Mouse (Mus musculus) fat pad, adult 2 months (tissue): ENCODE measurements around the gene Snph.
"Not testable (repeated sequence)": the region's sequence is repeated elsewhere in the genome, so short reads cannot be mapped to it uniquely, and the experiment has no call there.

ENCODE experiments used
- DNase-seq: peaks from one replicate; pipeline ENCODE4 v3.0.0-alpha.2; 2011; ENCODE audit warnings: low read depth, low spot score; ENCODE audit errors: extremely low read depth

Gene Snph

DNA sequence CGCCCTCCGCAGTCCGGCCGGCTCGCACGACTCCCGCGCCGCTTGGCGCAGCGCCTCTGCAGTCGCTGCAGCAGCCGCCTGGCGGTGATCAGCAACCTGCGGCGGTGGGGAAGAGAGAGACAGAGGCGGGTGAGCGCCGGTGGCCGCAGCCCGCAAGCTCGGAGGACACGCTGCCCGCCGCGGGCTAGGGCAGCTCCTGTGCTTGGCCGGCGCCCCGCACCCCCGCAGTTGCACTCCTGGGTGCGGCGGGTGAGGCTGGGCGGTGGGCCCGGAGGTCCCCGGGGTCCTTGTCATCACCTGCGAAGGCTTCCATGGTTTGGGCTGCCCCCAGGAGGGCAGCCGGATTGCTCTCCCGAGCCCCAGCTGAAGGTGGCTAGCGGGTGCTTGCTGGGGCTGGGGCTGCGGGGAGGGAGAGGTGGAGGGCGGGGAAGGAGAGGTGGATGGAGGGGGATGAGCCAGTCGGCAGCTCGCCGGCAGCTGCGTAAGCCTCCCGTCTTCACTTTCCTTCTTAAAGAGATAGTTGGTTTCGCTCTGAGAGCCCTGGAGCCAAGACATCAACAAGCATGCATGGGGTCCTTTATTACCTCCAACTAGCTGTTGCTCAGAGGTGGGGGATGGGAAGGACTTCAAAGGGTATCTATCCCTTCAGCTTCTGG lies at the start of gene Snph:
Snph (minus strand) TSS at position 435 of the 656 bp plus-strand sequence.
- no peak for DNase-seq

DNA sequence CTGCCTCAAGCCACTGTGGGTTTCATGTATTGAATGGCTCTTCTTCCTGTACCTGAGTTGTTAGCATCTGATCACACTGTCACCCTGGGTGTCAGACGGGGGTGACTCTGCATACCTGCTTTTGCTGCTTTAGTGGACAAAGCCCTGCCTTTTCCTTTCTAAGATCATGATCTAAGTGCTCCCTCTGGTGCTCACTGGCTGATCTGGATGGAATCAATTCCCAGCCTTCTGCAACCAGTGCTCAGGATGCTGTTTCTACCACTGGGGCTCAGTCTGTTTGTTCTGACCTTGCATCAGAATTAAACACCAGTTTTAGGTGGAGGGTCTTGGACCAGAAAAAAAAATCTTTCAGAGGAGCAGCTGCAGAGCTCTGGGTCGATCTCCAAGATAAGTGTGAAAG lies 43.8 kb upstream of the Snph start:
- no peak for DNase-seq

GRCm38 (mm10) chr2:151670968-151671329 lies 38.6 kb upstream of the Snph start:
- DNase-seq = no peak

GRCm38 (mm10) chr2:151670026-151670967 lies 37.9 kb upstream of the Snph start:
- no peak for DNase-seq

DNA sequence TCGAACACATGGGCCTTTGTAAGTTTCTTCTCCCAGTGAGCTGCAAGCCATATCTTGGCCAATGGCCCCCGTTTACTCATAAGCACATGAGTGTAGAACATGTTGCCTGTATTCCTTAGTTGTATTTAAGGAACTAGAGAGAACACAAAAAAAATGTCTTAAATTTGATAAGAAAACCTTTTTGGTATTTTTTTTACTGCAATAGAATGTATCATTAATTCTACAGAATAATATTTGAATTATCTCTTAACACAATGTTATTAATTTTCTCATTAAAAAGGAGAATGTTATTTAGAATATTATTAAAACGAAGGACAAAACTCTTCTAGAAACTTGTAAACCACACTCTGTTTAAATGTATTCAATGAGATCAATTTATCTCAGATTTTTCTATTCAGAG lies 36.0 kb upstream of the Snph start, which contains the start of gene Rad21l:
Rad21l (minus strand) TSS at position 101 of the 400 bp plus-strand sequence.
- no peak for DNase-seq

DNA sequence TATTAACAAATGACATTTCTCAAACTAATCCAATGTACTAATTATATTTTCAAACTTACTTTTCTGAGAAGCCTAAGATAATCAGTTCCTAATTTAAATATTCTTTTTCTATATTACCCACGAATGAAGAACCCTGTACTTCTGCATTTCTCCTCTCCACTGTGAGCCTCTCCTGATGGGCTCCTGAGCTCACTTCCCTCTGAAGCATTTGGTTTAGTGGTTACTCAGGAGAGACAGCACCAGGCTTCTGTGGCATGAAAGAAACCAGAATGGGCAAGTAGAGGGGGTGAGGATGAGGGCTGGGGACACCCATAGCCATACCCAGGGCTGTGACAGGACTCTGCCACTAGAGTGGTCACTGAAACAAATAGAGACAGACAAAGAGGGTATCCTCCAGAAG lies 19.7 kb upstream of the Snph start:
- DNase-seq = no peak

GRCm38 (mm10) chr2:151636015-151636402 lies 3.6 kb upstream of the Snph start:
- DNase-seq = no peak

GRCm38 (mm10) chr2:151635362-151636014 lies 3.1 kb upstream of the Snph start:
- DNase-seq = no peak

- no peak for DNase-seq
These were observed 2.5 kb upstream of the Snph start for GRCm38 (mm10) chr2:151634903-151635302.

DNA sequence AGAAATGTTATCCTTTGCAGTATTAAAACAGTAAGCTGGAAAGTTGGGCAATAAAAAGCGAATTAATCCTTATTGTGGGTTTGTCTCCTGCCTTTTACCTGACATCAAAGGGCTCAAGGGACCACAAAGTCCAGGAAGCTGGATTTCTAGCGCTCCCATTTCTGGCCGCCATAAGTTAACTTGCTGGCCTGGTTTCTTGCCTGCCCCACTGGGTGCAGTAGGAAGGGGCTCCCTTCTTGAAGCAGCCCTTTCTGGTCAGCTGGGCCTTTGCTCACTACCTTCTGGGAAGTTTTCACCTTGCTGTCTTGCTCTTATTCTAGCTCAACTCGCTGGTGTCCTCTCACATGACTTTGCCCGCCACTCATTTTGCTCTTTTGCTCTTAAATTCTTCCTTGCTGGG lies 589 bp upstream of the Snph start:
- DNase-seq = no peak

- no peak for DNase-seq
These were observed 811 bp downstream of the Snph start for GRCm38 (mm10) chr2:151631406-151632158.

DNA sequence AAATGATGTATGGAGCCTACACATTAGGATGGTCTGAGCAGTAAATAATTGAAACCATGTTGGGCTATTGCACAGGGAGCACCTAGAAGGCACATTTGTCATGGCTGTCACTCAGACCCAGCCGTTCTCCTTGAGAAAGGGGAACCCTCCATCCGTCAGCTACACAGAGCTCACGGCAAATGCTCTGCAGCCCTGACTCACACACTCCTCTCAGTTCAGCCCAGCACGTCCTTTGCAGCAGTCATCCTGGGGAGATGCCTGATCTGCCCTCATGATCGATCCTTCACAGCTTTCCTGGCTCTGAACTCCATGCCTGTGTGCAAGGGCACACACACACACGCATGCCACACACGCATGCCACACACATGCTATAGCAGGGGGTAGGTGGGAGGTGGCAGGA lies 3.1 kb downstream of the Snph start:
- no peak for DNase-seq

DNA sequence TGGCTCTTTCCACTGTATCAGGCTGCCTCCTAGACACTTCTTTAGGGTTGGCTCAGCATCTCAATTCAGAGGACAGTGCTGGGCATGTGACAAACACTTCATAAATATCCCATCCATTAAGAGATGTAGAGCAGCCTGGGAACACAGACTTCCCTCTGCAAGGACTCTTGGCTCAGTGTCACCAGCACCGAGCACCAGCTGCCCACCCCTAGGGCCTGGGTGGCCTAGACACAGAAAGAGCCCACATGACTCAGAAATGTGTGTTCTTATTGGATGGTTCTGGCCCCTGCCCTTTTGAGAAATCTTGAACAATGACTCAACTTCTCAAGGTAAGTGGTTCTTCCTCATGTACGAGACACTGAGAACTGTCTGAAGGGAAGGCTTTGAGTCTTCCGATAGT lies 4.4 kb downstream of the Snph start:
- no peak for DNase-seq

- no peak for DNase-seq
These were observed 6.1 kb downstream of the Snph start for GRCm38 (mm10) chr2:151626296-151626695.

- no peak for DNase-seq
These were observed 8.6 kb downstream of the Snph start for GRCm38 (mm10) chr2:151623776-151624175.

- DNase-seq = peak; percentile 62
These were observed 15.7 kb downstream of the Snph start for GRCm38 (mm10) chr2:151616551-151617329.

GRCm38 (mm10) chr2:151615779-151616178 lies 16.6 kb downstream of the Snph start:
- DNase-seq = not testable (repeated sequence)

- no peak for DNase-seq
These were observed 22.4 kb downstream of the Snph start for GRCm38 (mm10) chr2:151609974-151610373.

- DNase-seq = no peak
These were observed 24.0 kb downstream of the Snph start for GRCm38 (mm10) chr2:151608435-151608834.

DNA sequence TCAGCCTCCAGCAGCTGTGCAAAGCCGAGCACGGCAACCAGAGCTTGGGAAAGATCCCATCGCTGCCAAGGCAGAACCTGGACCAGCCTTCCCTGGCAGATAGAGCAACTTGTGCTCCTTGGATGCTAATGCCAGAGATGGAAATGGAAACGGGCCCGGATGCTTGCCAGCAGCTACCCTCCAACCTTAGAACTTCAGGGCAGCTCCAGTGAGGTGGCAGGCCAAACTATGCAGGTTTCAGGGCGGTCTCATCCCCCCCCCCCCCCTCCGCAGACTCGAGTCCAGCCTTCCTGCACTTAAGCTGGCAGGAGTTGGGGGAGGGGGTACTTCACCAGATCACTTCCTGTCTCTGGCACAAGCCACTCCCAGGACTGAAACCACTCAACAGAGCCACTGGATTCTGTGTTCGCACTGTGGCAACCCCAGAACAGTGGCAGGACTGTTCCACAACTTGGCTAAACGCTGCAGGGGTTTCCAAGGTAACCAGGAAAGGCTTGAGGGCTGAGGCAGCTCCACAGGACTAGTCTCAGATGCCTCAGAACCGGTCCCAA lies 26.9 kb downstream of the Snph start:
- no peak for DNase-seq
